ENCODE assay signal across 8 mouse cellular contexts in the genomic region with DNA sequence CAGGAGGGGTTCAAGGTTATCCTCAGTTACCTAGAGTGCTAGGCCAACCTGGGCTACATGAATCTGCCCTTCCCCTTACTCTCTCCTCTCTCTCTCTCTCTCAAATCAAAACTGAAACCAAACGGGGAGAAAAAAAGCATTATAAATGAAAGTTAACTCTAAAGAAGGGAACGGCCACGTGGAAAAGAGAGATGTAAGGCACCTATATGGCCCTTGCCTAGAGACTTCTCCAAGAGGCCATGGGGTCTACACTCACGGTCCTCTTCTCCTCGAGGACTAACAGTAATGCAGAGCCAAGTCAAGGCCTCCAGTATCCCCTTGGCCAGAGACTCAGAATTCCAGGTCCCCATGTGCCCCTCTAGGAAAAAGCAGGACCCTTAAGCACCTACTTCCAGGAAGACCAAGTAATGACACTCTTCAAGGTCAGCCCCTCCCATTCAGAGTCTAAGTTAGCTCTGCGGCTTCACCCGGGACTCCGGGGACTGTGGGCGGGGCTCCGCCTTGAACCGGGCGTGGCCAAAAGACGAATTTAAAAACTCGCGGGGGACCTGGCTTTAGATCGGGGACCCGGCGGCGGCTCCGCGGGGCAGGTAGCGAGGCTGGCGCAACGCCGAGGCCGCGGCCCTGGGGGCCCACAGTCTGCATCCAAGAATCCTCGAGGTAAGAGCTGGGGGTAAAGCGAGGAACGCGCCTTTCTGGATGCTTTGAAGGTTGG. TPM values are rescaled to one million over a fixed set of nuclear protein-coding genes. Genes with fewer than 3 reads are reported as not detected.
DNase-seq lines count a peak whose midpoint lies in the region; ATAC-seq and TF ChIP-seq lines count a peak whose summit lies in the region.

TSS of gene Nfkbid (plus strand) at position 558 of the 715 bp plus-strand sequence.

- H3K4me1 ChIP-seq in ES-E14 (ENCODE audit: control insufficient read depth in 2 of 2, insufficient read depth in 2 of 2, low read length in 2 of 2, poor library complexity in 1 of 2), result peaks cover 0 to 4% of the 10 kb centered on the region in 2 experiments; a peak in 1 of 4 replicates
- no peaks in the 10 kb centered on the region for H3K4me1 ChIP-seq in embryonic facial prominence, embryonic 14.5 days (ENCODE audit: control insufficient read depth, insufficient read depth, low read length)
- H3K4me1 ChIP-seq in heart, postnatal 0 days (ENCODE audit: control insufficient read depth, insufficient read depth), result peaks cover 15% of the 10 kb centered on the region; the same call in 1 of the 2 replicates

- no peak for TF ChIP-seq EP300 in heart, postnatal 0 days (IDR thresholded peaks at IDR 0.05; ENCODE audit: low read depth)

- H3K27ac ChIP-seq in ES-E14 (ENCODE audit: insufficient read depth, low read depth, low read length, poor library complexity, severe bottlenecking), result peak within 1 kb of the TSS; percentile 11; the same call in 1 of the 2 replicates
- H3K27ac ChIP-seq in embryonic facial prominence, embryonic 14.5 days (replicated peaks; ENCODE audit: low read depth, low read length), result no peak within 1 kb of the TSS; the same call in 1 of the 2 replicates
- peak within 1 kb of the TSS; percentile 12; the same call in 1 of the 2 replicates for H3K27ac ChIP-seq in heart, postnatal 0 days (ENCODE audit: low read depth)

- H3K9me3 ChIP-seq in ES-E14 (ENCODE audit: control insufficient read depth, insufficient read depth, low read depth, low read length), result no peaks in the 10 kb centered on the region
- H3K9me3 ChIP-seq in embryonic facial prominence, embryonic 14.5 days (ENCODE audit: control insufficient read depth, low read length), result peaks cover 7% of the 10 kb centered on the region; the same call in 1 of the 2 replicates
- H3K9me3 ChIP-seq in heart, postnatal 0 days (replicated peaks; ENCODE audit: control insufficient read depth, low read length), result peaks cover 7% of the 10 kb centered on the region; the same call in 1 of the 2 replicates

- WGBS in embryonic facial prominence, embryonic 14.5 days, result 8% methylated on average over 31 of the region's 31 CpGs
- WGBS in heart, postnatal 0 days, result 9% methylated on average over 31 of the region's 31 CpGs

- TF ChIP-seq CTCF in heart, postnatal 0 days (IDR thresholded peaks at IDR 0.05; ENCODE audit: low read depth), result no peak

- in situ Hi-C loops in ES-E14 (cut with MboI; ENCODE audit: low sequenced_read_pairs in 2 of 2, unreplicated experiment in 2 of 2), result no loop called here

- DNase-seq in ES-E14 (ENCODE audit: low read depth, low spot score), result peak; percentile 70
- peak; percentile 89 for DNase-seq in adrenal gland, postnatal 14 days
- DNase-seq in embryonic facial prominence, embryonic 14.5 days (ENCODE audit: low spot score), result peak; percentile 42
- no peak for DNase-seq in heart, postnatal 0 days (ENCODE audit: low spot score)
- DNase-seq in kidney, postnatal 14 days, result peak; percentile 78
- DNase-seq in lung, postnatal 36 days, result peak; percentile 88
- DNase-seq in retina, embryonic 14.5 days (ENCODE audit: low spot score), result peak; percentile 51
- DNase-seq in yolk sac, embryonic 10.5 days (ENCODE audit: low spot score), result peak; percentile 60

- no peaks in the 10 kb centered on the region; the same call in 1 of the 2 replicates for H3K27me3 ChIP-seq in embryonic facial prominence, embryonic 14.5 days (replicated peaks; ENCODE audit: control insufficient read depth, insufficient read depth, low read length)
- H3K27me3 ChIP-seq in heart, postnatal 0 days (ENCODE audit: control insufficient read depth, insufficient read depth, low read length), result peaks cover 20% of the 10 kb centered on the region

- H3K9ac ChIP-seq in ES-E14 (ENCODE audit: insufficient read depth, low read depth, low read length, poor library complexity, severe bottlenecking), result peak within 1 kb of the TSS; percentile 74
- peak within 1 kb of the TSS; percentile 66 for H3K9ac ChIP-seq in embryonic facial prominence, embryonic 14.5 days (ENCODE audit: low read depth, low read length)
- peak within 1 kb of the TSS; percentile 16; the same call in 1 of the 2 replicates for H3K9ac ChIP-seq in heart, postnatal 0 days (replicated peaks; ENCODE audit: low read depth, low read length)

- peak within 1 kb of the TSS; percentile 95 for H3K4me2 ChIP-seq in embryonic facial prominence, embryonic 14.5 days (ENCODE audit: low read depth, low read length)
- H3K4me2 ChIP-seq in heart, postnatal 0 days (ENCODE audit: low read depth, low read length), result peak within 1 kb of the TSS; percentile 94

- peak; percentile 20; the same call in 1 of the 2 replicates for ATAC-seq in embryonic facial prominence, embryonic 14.5 days (ENCODE audit: low read depth)
- ATAC-seq in heart, postnatal 0 days (ENCODE audit: insufficient read depth, low read depth), result peak; percentile 37; the same call in 1 of the 2 replicates

- peaks cover 23% of the 10 kb centered on the region for H3K36me3 ChIP-seq in ES-E14 (ENCODE audit: control insufficient read depth, insufficient read depth, low read length, poor library complexity, severe bottlenecking)
- peaks cover 10% of the 10 kb centered on the region; the same call in 1 of the 2 replicates for H3K36me3 ChIP-seq in embryonic facial prominence, embryonic 14.5 days (ENCODE audit: control insufficient read depth, insufficient read depth, low read length)
- H3K36me3 ChIP-seq in heart, postnatal 0 days (replicated peaks; ENCODE audit: control insufficient read depth, insufficient read depth, low read length), result no peaks in the 10 kb centered on the region

- H3K4me3 ChIP-seq in ES-E14 (ENCODE audit: insufficient read depth in 1 of 2, low read depth in 1 of 2, low read length in 2 of 2, poor library complexity in 1 of 2, severe bottlenecking in 1 of 2), result peak within 1 kb of the TSS; percentile 79 to 86
- H3K4me3 ChIP-seq in embryonic facial prominence, embryonic 14.5 days (ENCODE audit: low read depth, low read length), result peak within 1 kb of the TSS; percentile 56
- peak within 1 kb of the TSS; percentile 59 for H3K4me3 ChIP-seq in heart, postnatal 0 days (ENCODE audit: low read depth, low read length)

TF ChIP-seq in ES-E14, 5 proteins besides CTCF, POLR2A, EP300 and RAD21:
- no peak for TF ChIP-seq MAFK (IDR thresholded peaks at IDR 0.05; ENCODE audit: insufficient read depth, low read depth, low read length)
- TF ChIP-seq HCFC1 (IDR thresholded peaks at IDR 0.05; ENCODE audit: borderline replicate concordance, insufficient read depth, low read length), result no peak
- TF ChIP-seq ZNF384 (IDR thresholded peaks at IDR 0.05; ENCODE audit: low read depth, low read length), result no peak
- TF ChIP-seq ZC3H11A (IDR thresholded peaks at IDR 0.05; ENCODE audit: borderline replicate concordance, low read depth, low read length), result no peak
- no peak for TF ChIP-seq CHD2 (IDR thresholded peaks at IDR 0.05; ENCODE audit: low read depth, low read length)

RNA-seq across cellular contexts. Expression of gene Nfkbid, which starts in this region (rescaled TPM):
- total RNA-seq in ES-E14 (2012; rRNA removed), result 4.2 and 8.2 TPM in 2 replicates
- total RNA-seq in adrenal gland, postnatal 14 days (2021), result 2.8 and 3.9 TPM in 2 replicates
- 1.0 and 2.0 TPM in 2 replicates for polyA plus RNA-seq in embryonic facial prominence, embryonic 14.5 days (2014; fragmentation: Nextera tagmentation; extraction: Ambion mirVana)
- total RNA-seq in heart, postnatal 0 days (2014; rRNA removed; ENCODE audit: low replicate concordance), result 0.19 and 5.0 TPM in 2 replicates
- polyA plus RNA-seq in heart, postnatal 0 days (2015; fragmentation: Nextera tagmentation; extraction: Ambion mirVana), result 0.38 and 0.44 TPM in 2 replicates

Comparison
In these comparisons a context has a peak if more than half of its experiments do, and no peak if none do; other contexts are left out.
1. H3K9ac ChIP-seq: peak in every context shown above with its lines; median percentile 74 in ES-E14; 66 in embryonic facial prominence, embryonic 14.5 days; 16 in heart, postnatal 0 days.